Mouse (Mus musculus) thymus, adult 2 months (tissue): Measurements from ENCODE around the gene Zp1.

Source experiments
- CTCF ChIP-seq: fragments of 200-500 bp; IDR thresholded peaks from 2 replicates; pipeline ENCODE4 v1.5.1; 2012; ENCODE audit warnings: mild to moderate bottlenecking, control low read depth, low read length, moderate library complexity, borderline replicate concordance; ENCODE audit not compliant: control insufficient read depth, poor library complexity, insufficient read depth; ENCODE audit errors: extremely low read depth
- POLR2A ChIP-seq: fragments of 200-500 bp; IDR thresholded peaks from 2 replicates; pipeline ENCODE4 v1.6.1; 2012; ENCODE audit warnings: mild to moderate bottlenecking, low read length, control low read depth, moderate library complexity; ENCODE audit not compliant: control insufficient read depth, poor library complexity, insufficient read depth; ENCODE audit errors: extremely low read depth

DNA sequence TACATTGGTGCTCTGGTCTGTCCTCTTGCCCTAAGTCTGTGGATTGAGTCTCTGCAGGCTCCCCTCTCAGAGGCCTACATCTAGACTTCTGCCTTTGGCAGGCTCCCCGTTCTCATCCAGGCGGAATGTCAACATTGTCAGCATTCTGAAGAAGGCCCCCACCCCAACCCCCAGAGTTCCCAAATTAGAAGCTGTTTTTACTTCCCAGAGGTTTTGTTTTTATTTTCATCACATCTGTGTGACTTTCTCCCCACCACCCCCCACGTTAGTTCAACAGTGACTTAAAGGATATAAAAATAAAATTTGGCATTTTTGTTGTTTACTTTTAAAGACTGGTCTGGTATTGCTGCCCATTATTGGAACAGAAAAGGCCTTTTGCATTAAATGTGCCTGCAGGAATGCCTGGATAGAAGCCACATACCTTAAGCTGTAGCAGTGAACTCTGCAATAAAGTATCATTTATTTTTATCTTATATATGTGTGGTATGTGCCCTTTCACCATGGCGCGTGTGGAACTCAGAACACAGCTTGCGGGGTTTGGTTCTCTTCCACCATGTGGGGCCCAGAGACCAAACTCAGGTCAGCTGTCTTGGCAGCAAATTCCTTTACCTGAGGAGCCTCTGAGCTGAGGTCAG, 11.2 kb downstream of the Zp1 start:
- TF ChIP-seq CTCF = no peak
- no peak for TF ChIP-seq POLR2A
